Mouse (Mus musculus): ENCODE results near the gene Ndufa9. TPM values are rescaled to one million over a fixed set of nuclear protein-coding genes. Genes with fewer than 3 reads are reported as not detected.
A peak's percentile ranks its signal among the peaks of the same experiment; 100 is the strongest.

The Ndufa9 gene
- 45.5 and 58.8 TPM in 2 replicates for total RNA-seq (2014; fragmentation: Nextera tagmentation)
- 138 and 139 TPM in 2 replicates for total RNA-seq (2017)
- 4.7 and 5.5 TPM in 2 replicates for polyA plus RNA-seq (2012)

- Histone ChIP-seq H3K36me3 (replicated peaks) (peaks cover 18% of the 10 kb centered on the region), H3K4me1 (ENCODE audit: insufficient read depth, low read depth, low read length) (peaks cover 25% of the 10 kb centered on the region), H3K9me3 (replicated peaks) (no peaks in the 10 kb centered on the region), H3K27me3 (ENCODE audit: insufficient read depth, low read length) (no peaks in the 10 kb centered on the region; the same call in 1 of the 2 replicates), H3K4me3 (ENCODE audit: low read depth, low read length) (peak within 1 kb of the TSS; percentile 90)
- peak; percentile 88 for ATAC-seq (ENCODE audit: extremely low read depth, insufficient number of reproducible peaks, low FRiP score, poor library complexity, severe bottlenecking)
- peak; percentile 83 for DNase-seq (ENCODE audit: low spot score)
- TF ChIP-seq TAL1 (conservative IDR thresholded peaks at IDR 0.05; ENCODE audit: low read depth, low read length) (no peak), GATA1 (IDR thresholded peaks at IDR 0.05; ENCODE audit: borderline replicate concordance, low read length) (no peak)
Measured at GRCm38 (mm10) chr6:126848712-126849704, at the start of gene Ndufa9. Gene Ndufa9 (minus strand): TSS chr6:126849136.

GRCm38 (mm10) chr6:126877118-126877517 is 28.2 kb upstream of the Ndufa9 start:
- no peak overlapping the region for H3K4me3 ChIP-seq (ENCODE audit: low read depth, low read length)
- ATAC-seq (ENCODE audit: extremely low read depth, insufficient number of reproducible peaks, low FRiP score, poor library complexity, severe bottlenecking) (no peak), DNase-seq (ENCODE audit: low spot score) (no peak)
- no peaks in the 10 kb centered on the region for H3K36me3 ChIP-seq (replicated peaks)
- H3K9me3 ChIP-seq (replicated peaks): no peaks in the 10 kb centered on the region
- H3K4me1 ChIP-seq (ENCODE audit: insufficient read depth, low read depth, low read length): no peaks in the 10 kb centered on the region
- H3K27me3 ChIP-seq (ENCODE audit: insufficient read depth, low read length): no peaks in the 10 kb centered on the region
- no peak for TF ChIP-seq GATA1 (IDR thresholded peaks at IDR 0.05; ENCODE audit: borderline replicate concordance, low read length)
- no peak for TF ChIP-seq CTCF (IDR thresholded peaks at IDR 0.05; ENCODE audit: low read depth, low read length)
- TF ChIP-seq TAL1 (conservative IDR thresholded peaks at IDR 0.05; ENCODE audit: low read depth, low read length): no peak
- no peak for TF ChIP-seq GATA2 (IDR thresholded peaks at IDR 0.05; ENCODE audit: borderline replicate concordance, low read depth, low read length)
- TF ChIP-seq POLR2AphosphoS5 (IDR thresholded peaks at IDR 0.05; ENCODE audit: insufficient replicate concordance, low read depth, low read length): no peak

- no peaks in the 10 kb centered on the region for H3K36me3 ChIP-seq (replicated peaks)
- DNase-seq (ENCODE audit: low spot score) (no peak), ATAC-seq (ENCODE audit: extremely low read depth, insufficient number of reproducible peaks, low FRiP score, poor library complexity, severe bottlenecking) (no peak)
- H3K27me3 ChIP-seq (ENCODE audit: insufficient read depth, low read length): no peaks in the 10 kb centered on the region; the same call in 1 of the 2 replicates
- TF ChIP-seq GATA2 (IDR thresholded peaks at IDR 0.05; ENCODE audit: borderline replicate concordance, low read depth, low read length) (no peak), POLR2AphosphoS5 (IDR thresholded peaks at IDR 0.05; ENCODE audit: insufficient replicate concordance, low read depth, low read length) (no peak), TAL1 (conservative IDR thresholded peaks at IDR 0.05; ENCODE audit: low read depth, low read length) (no peak), GATA1 (IDR thresholded peaks at IDR 0.05; ENCODE audit: borderline replicate concordance, low read length) (no peak), CTCF (IDR thresholded peaks at IDR 0.05; ENCODE audit: low read depth, low read length) (no peak)
- no peak within 1 kb of the TSS for H3K4me3 ChIP-seq (ENCODE audit: low read depth, low read length)
- peaks cover 11% of the 10 kb centered on the region for H3K4me1 ChIP-seq (ENCODE audit: insufficient read depth, low read depth, low read length)
- H3K9me3 ChIP-seq (replicated peaks): no peaks in the 10 kb centered on the region
Measured at GRCm38 (mm10) chr6:126852881-126853280, 3.9 kb upstream of the Ndufa9 start, which contains the start of gene Akap3. Gene Akap3 (plus strand): TSS chr6:126853098.

- H3K36me3 ChIP-seq (replicated peaks): peaks cover 99% of the 10 kb centered on the region
- no peak for TF ChIP-seq GATA1 (IDR thresholded peaks at IDR 0.05; ENCODE audit: borderline replicate concordance, low read length)
- no peak for TF ChIP-seq CTCF (IDR thresholded peaks at IDR 0.05; ENCODE audit: low read depth, low read length)
- TF ChIP-seq TAL1 (conservative IDR thresholded peaks at IDR 0.05; ENCODE audit: low read depth, low read length): no peak
- no peak for TF ChIP-seq POLR2AphosphoS5 (IDR thresholded peaks at IDR 0.05; ENCODE audit: insufficient replicate concordance, low read depth, low read length)
- no peak for DNase-seq (ENCODE audit: low spot score)
- no peaks in the 10 kb centered on the region for H3K9me3 ChIP-seq (replicated peaks)
- ATAC-seq (ENCODE audit: extremely low read depth, insufficient number of reproducible peaks, low FRiP score, poor library complexity, severe bottlenecking): no peak
- H3K27me3 ChIP-seq (ENCODE audit: insufficient read depth, low read length): no peaks in the 10 kb centered on the region
- H3K4me3 ChIP-seq (ENCODE audit: low read depth, low read length): no peak overlapping the region
- no peaks in the 10 kb centered on the region for H3K4me1 ChIP-seq (ENCODE audit: insufficient read depth, low read depth, low read length)
Measured at GRCm38 (mm10) chr6:126836628-126837027, 12.3 kb downstream of the Ndufa9 start.

GRCm38 (mm10) chr6:126823087-126823486 is 25.8 kb downstream of the Ndufa9 start:
- ATAC-seq (ENCODE audit: extremely low read depth, insufficient number of reproducible peaks, low FRiP score, poor library complexity, severe bottlenecking): no peak
- no peak for TF ChIP-seq POLR2AphosphoS5 (IDR thresholded peaks at IDR 0.05; ENCODE audit: insufficient replicate concordance, low read depth, low read length)
- no peak for TF ChIP-seq TAL1 (conservative IDR thresholded peaks at IDR 0.05; ENCODE audit: low read depth, low read length)
- TF ChIP-seq GATA2 (IDR thresholded peaks at IDR 0.05; ENCODE audit: borderline replicate concordance, low read depth, low read length): no peak
- Histone ChIP-seq H3K9me3 (replicated peaks) (no peaks in the 10 kb centered on the region), H3K4me1 (ENCODE audit: insufficient read depth, low read depth, low read length) (no peaks in the 10 kb centered on the region), H3K36me3 (replicated peaks) (peaks cover 88% of the 10 kb centered on the region), H3K4me3 (ENCODE audit: low read depth, low read length) (no peak overlapping the region), H3K27me3 (ENCODE audit: insufficient read depth, low read length) (no peaks in the 10 kb centered on the region)
- DNase-seq (ENCODE audit: low spot score): no peak

GRCm38 (mm10) chr6:126816338-126816737 is 32.6 kb downstream of the Ndufa9 start:
- Histone ChIP-seq H3K4me3 (ENCODE audit: low read depth, low read length) (no peak overlapping the region), H3K4me1 (ENCODE audit: insufficient read depth, low read depth, low read length) (no peaks in the 10 kb centered on the region), H3K27me3 (ENCODE audit: insufficient read depth, low read length) (no peaks in the 10 kb centered on the region), H3K9me3 (replicated peaks) (no peaks in the 10 kb centered on the region), H3K36me3 (replicated peaks) (peaks cover 20% of the 10 kb centered on the region)
- ATAC-seq (ENCODE audit: extremely low read depth, insufficient number of reproducible peaks, low FRiP score, poor library complexity, severe bottlenecking) (no peak), DNase-seq (ENCODE audit: low spot score) (no peak)
- TF ChIP-seq POLR2AphosphoS5 (IDR thresholded peaks at IDR 0.05; ENCODE audit: insufficient replicate concordance, low read depth, low read length): no peak
- no peak for TF ChIP-seq CTCF (IDR thresholded peaks at IDR 0.05; ENCODE audit: low read depth, low read length)
- TF ChIP-seq GATA2 (IDR thresholded peaks at IDR 0.05; ENCODE audit: borderline replicate concordance, low read depth, low read length): no peak
- TF ChIP-seq TAL1 (conservative IDR thresholded peaks at IDR 0.05; ENCODE audit: low read depth, low read length): no peak
- TF ChIP-seq GATA1 (IDR thresholded peaks at IDR 0.05; ENCODE audit: borderline replicate concordance, low read length): no peak

Data from G1E (cell line).